Mouse (Mus musculus): ENCODE data around the gene Gli2. TPM values are rescaled to one million over a fixed set of nuclear protein-coding genes. Genes with fewer than 3 reads are reported as not detected.

The Gli2 gene
- polyA plus RNA-seq, 1 experiment = 0.65 TPM

- no peak for TF ChIP-seq POLR2AphosphoS2 (IDR thresholded peaks at IDR 0.05; ENCODE audit: insufficient read length, low read depth)
- no peak for TF ChIP-seq SRF (IDR thresholded peaks at IDR 0.05; ENCODE audit: control insufficient read depth, insufficient read length, low read depth)
These were observed 238.4 kb downstream of the Gli2 start for GRCm38 (mm10) chr1:118815015-118815414.

GRCm38 (mm10) chr1:118810336-118810735 is 243.1 kb downstream of the Gli2 start:
- Histone ChIP-seq H3K27me3 (ENCODE audit: control insufficient read depth, insufficient read depth, insufficient read length) (peaks cover 4% of the 10 kb centered on the region), H3K4me3 (no peak overlapping the region), H3ac (ENCODE audit: control insufficient read depth, insufficient read length) (no peak overlapping the region), H3K4me2 (ENCODE audit: low read depth) (no peak overlapping the region), H3K79me2 (ENCODE audit: control insufficient read depth, insufficient read depth) (no peaks in the 10 kb centered on the region), H3K36me3 (ENCODE audit: control insufficient read depth, insufficient read depth) (no peaks in the 10 kb centered on the region)
- no peak for TF ChIP-seq E2F4 (IDR thresholded peaks at IDR 0.05; ENCODE audit: insufficient read depth)
- TF ChIP-seq SRF (IDR thresholded peaks at IDR 0.05; ENCODE audit: control insufficient read depth, insufficient read length, low read depth) = no peak
- TF ChIP-seq POLR2A (IDR thresholded peaks at IDR 0.05; ENCODE audit: insufficient read length, low read depth) = no peak
- TF ChIP-seq MYOD1 (IDR thresholded peaks at IDR 0.05; ENCODE audit: control insufficient read depth in 1 of 3, insufficient read length in 2 of 3, low read depth in 2 of 3) = no peak
- no peak for TF ChIP-seq TCF12 (IDR thresholded peaks at IDR 0.05; ENCODE audit: insufficient read depth, poor library complexity, severe bottlenecking)
- no peak for TF ChIP-seq CEBPB (IDR thresholded peaks at IDR 0.05; ENCODE audit: insufficient read depth, poor library complexity, severe bottlenecking)
- no peak for TF ChIP-seq TCF3 (IDR thresholded peaks at IDR 0.05; ENCODE audit: insufficient read length, low read depth)

More at GRCm38 (mm10) chr1:118815015-118815414, 238.4 kb downstream of the Gli2 start:
- H3ac ChIP-seq (ENCODE audit: control insufficient read depth, insufficient read length) = no peak overlapping the region
- peaks cover 4% of the 10 kb centered on the region for H3K27me3 ChIP-seq (ENCODE audit: control insufficient read depth, insufficient read depth, insufficient read length)
- H3K4me2 ChIP-seq (ENCODE audit: low read depth) = no peak overlapping the region
- no peaks in the 10 kb centered on the region for H3K36me3 ChIP-seq (ENCODE audit: control insufficient read depth, insufficient read depth)
- H3K79me2 ChIP-seq (ENCODE audit: control insufficient read depth, insufficient read depth) = no peaks in the 10 kb centered on the region
- no peak overlapping the region for H3K4me3 ChIP-seq

DNA sequence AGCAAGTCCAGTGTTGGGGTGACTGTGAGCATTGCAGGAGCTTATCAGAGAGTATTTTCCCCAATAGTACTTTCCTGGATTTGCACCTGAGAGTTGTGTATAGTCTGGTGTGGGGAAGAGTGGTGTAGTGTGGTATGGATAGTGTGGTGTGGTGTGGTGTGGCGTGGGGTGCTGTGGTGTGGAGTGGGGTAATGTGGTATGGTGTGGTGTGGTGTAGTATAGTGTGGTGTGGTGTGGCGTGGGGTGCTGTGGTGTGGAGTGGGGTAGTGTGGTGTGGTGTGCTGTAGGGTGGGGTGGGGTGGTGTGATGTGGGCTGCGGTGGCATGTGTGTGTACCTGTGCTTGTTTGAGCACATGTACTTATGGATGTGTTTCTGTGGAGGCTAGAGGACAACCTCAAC is 246.7 kb downstream of the Gli2 start:
- Histone ChIP-seq H3K4me3 (no peak overlapping the region), H3K79me2 (ENCODE audit: control insufficient read depth, insufficient read depth) (no peaks in the 10 kb centered on the region), H3K4me2 (ENCODE audit: low read depth) (no peak overlapping the region), H3K27me3 (ENCODE audit: control insufficient read depth, insufficient read depth, insufficient read length) (no peaks in the 10 kb centered on the region), H3K36me3 (ENCODE audit: control insufficient read depth, insufficient read depth) (no peaks in the 10 kb centered on the region), H3ac (ENCODE audit: control insufficient read depth, insufficient read length) (no peak overlapping the region)
- TF ChIP-seq SRF (IDR thresholded peaks at IDR 0.05; ENCODE audit: control insufficient read depth, insufficient read length, low read depth) = no peak
- no peak for TF ChIP-seq REST (IDR thresholded peaks at IDR 0.05; ENCODE audit: insufficient read depth, insufficient read length)
- no peak for TF ChIP-seq POLR2AphosphoS2 (IDR thresholded peaks at IDR 0.05; ENCODE audit: insufficient read length, low read depth)
- TF ChIP-seq CEBPB (IDR thresholded peaks at IDR 0.05; ENCODE audit: insufficient read depth, poor library complexity, severe bottlenecking) = no peak
- no peak for TF ChIP-seq TCF3 (IDR thresholded peaks at IDR 0.05; ENCODE audit: insufficient read length, low read depth)

DNA sequence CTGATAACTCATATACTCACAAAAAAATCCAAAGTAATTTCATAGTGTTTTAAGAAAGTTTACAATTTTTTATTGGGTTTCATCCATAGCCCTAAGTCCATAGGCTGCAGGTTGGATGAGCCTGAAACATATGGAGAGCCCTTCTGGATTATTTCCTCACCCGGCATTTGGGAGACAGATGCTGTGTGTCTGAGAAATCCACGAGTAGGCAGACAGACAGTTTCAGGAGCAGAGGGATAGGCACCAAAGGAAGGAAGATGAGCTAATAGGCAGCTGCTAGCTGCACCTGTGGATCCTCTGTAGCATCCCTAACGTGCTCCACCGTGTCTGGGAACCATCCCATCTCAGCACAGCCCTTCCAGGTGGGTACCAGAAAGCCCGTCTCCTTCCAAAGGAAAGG is 251.3 kb downstream of the Gli2 start:
- H3K79me2 ChIP-seq (ENCODE audit: control insufficient read depth, insufficient read depth) = no peaks in the 10 kb centered on the region
- no peak overlapping the region for H3K4me3 ChIP-seq
- H3K4me2 ChIP-seq (ENCODE audit: low read depth) = no peak overlapping the region
- H3K27me3 ChIP-seq (ENCODE audit: control insufficient read depth, insufficient read depth, insufficient read length) = no peaks in the 10 kb centered on the region
- no peak overlapping the region for H3ac ChIP-seq (ENCODE audit: control insufficient read depth, insufficient read length)
- no peaks in the 10 kb centered on the region for H3K36me3 ChIP-seq (ENCODE audit: control insufficient read depth, insufficient read depth)
- TF ChIP-seq CEBPB (IDR thresholded peaks at IDR 0.05; ENCODE audit: insufficient read depth, poor library complexity, severe bottlenecking) = no peak
- no peak for TF ChIP-seq TCF3 (IDR thresholded peaks at IDR 0.05; ENCODE audit: insufficient read length, low read depth)
- no peak for TF ChIP-seq POLR2A (IDR thresholded peaks at IDR 0.05; ENCODE audit: insufficient read length, low read depth)
- TF ChIP-seq POLR2AphosphoS2 (IDR thresholded peaks at IDR 0.05; ENCODE audit: insufficient read length, low read depth) = no peak
- no peak for TF ChIP-seq MAX (IDR thresholded peaks at IDR 0.05; ENCODE audit: low read depth)

DNA sequence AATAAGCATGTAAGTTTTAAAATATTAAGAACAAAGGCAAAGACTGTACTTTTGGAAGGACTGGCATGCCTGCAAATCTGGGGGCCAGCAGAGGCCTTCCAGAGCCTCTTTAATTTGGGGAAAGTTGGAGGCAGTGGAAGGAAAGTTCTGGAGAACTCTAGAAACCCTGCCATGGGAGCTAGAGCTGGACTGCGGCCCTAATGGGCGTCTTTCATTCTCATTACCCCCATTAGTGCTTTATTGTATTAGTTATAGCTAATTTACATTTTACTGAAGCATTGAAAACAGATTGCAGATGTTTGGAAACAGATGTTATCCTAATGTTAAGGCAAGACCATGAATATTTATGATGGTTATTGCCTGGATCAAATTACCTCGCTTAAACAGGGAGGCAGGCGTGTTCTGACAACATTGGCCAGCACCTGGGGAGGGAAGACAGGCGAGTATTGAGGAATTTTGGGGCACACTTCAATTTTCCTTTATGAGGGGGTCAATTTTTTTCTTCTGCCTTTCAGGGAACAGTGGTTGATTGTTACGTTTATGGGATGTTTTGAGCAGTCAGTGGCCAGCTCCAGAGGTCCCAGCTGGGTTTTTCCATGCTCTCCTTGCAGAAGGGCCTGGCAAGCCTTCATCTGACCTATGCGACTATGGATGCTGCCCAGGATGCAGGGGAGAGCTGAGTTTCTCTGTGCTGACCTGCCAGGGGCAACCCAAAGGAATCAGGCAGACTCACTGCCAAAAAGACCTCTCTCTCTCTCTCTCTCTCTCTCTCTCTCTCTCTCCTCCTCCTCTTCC is 253.9 kb downstream of the Gli2 start:
- no peak for TF ChIP-seq CEBPB (IDR thresholded peaks at IDR 0.05; ENCODE audit: insufficient read depth, poor library complexity, severe bottlenecking)
- no peak for TF ChIP-seq E2F4 (IDR thresholded peaks at IDR 0.05; ENCODE audit: insufficient read depth)
- TF ChIP-seq MYOG (IDR thresholded peaks at IDR 0.05; ENCODE audit: control insufficient read depth in 1 of 3, insufficient read depth in 1 of 3, insufficient read length in 2 of 3, low read depth in 2 of 3) = no peak
- no peak for TF ChIP-seq POLR2AphosphoS2 (IDR thresholded peaks at IDR 0.05; ENCODE audit: insufficient read length, low read depth)
- no peak for TF ChIP-seq TCF3 (IDR thresholded peaks at IDR 0.05; ENCODE audit: insufficient read length, low read depth)
- TF ChIP-seq USF1 (IDR thresholded peaks at IDR 0.05; ENCODE audit: low read depth) = no peak
- TF ChIP-seq MAX (IDR thresholded peaks at IDR 0.05; ENCODE audit: low read depth) = no peak
- no peaks in the 10 kb centered on the region for H3K79me2 ChIP-seq (ENCODE audit: control insufficient read depth, insufficient read depth)
- no peaks in the 10 kb centered on the region for H3K36me3 ChIP-seq (ENCODE audit: control insufficient read depth, insufficient read depth)
- no peak overlapping the region for H3K4me3 ChIP-seq
- no peaks in the 10 kb centered on the region for H3K27me3 ChIP-seq (ENCODE audit: control insufficient read depth, insufficient read depth, insufficient read length)
- no peak overlapping the region for H3ac ChIP-seq (ENCODE audit: control insufficient read depth, insufficient read length)
- no peak overlapping the region for H3K4me2 ChIP-seq (ENCODE audit: low read depth)

Data from myocyte (in vitro differentiated cells).